Mouse (Mus musculus) retina, postnatal 1 day (tissue): Measurements from ENCODE around the gene Sept4.
A peak's percentile ranks its signal among the peaks of the same experiment; 100 is the strongest.

Source experiments
- DNase-seq: peaks from one replicate; pipeline ENCODE4 v3.0.0-alpha.2; 2012

Gene Sept4

GRCm38 (mm10) chr11:87568255-87568953 lies at the start of gene Sept4:
Gene Sept4, plus strand, starts transcription at chr11:87568903.
- no peak for DNase-seq

- DNase-seq = peak; percentile 66
Observed at GRCm38 (mm10) chr11:87519260-87519659, 49.4 kb upstream of the Sept4 start.

- DNase-seq = no peak
Observed at GRCm38 (mm10) chr11:87523466-87523865, 45.2 kb upstream of the Sept4 start.

GRCm38 (mm10) chr11:87523967-87524366 lies 44.7 kb upstream of the Sept4 start:
- DNase-seq = no peak

GRCm38 (mm10) chr11:87524780-87525179 lies 43.9 kb upstream of the Sept4 start:
- DNase-seq = peak; percentile 20

- no peak for DNase-seq
Observed at GRCm38 (mm10) chr11:87527364-87527763, 41.3 kb upstream of the Sept4 start.

GRCm38 (mm10) chr11:87527990-87528389 lies 40.7 kb upstream of the Sept4 start:
- no peak for DNase-seq

GRCm38 (mm10) chr11:87531695-87532094 lies 37.0 kb upstream of the Sept4 start:
- DNase-seq = peak; percentile 37

GRCm38 (mm10) chr11:87542285-87542684 lies 26.4 kb upstream of the Sept4 start:
- peak; percentile 41 for DNase-seq

GRCm38 (mm10) chr11:87542906-87543305 lies 25.8 kb upstream of the Sept4 start:
- no peak for DNase-seq

- DNase-seq = no peak
Observed at GRCm38 (mm10) chr11:87553342-87553741, 15.4 kb upstream of the Sept4 start.

GRCm38 (mm10) chr11:87554386-87554785 lies 14.3 kb upstream of the Sept4 start:
- peak; percentile 19 for DNase-seq

GRCm38 (mm10) chr11:87555106-87555703 lies 13.5 kb upstream of the Sept4 start:
- DNase-seq = peak; percentile 83

GRCm38 (mm10) chr11:87561208-87561607 lies 7.5 kb upstream of the Sept4 start:
- no peak for DNase-seq

GRCm38 (mm10) chr11:87566501-87566900 lies 2.2 kb upstream of the Sept4 start, which contains the start of gene Gm11492:
Gene Gm11492, plus strand, starts transcription at chr11:87566653.
- no peak for DNase-seq

GRCm38 (mm10) chr11:87570743-87571142 lies 2.0 kb downstream of the Sept4 start:
- DNase-seq = peak; percentile 25

GRCm38 (mm10) chr11:87571361-87571950 lies 2.8 kb downstream of the Sept4 start:
- DNase-seq = no peak

GRCm38 (mm10) chr11:87573751-87574150 lies 5.0 kb downstream of the Sept4 start:
- peak; percentile 41 for DNase-seq

GRCm38 (mm10) chr11:87574520-87575180 lies 5.9 kb downstream of the Sept4 start:
- peak; percentile 17 for DNase-seq

- DNase-seq = peak; percentile 69
Observed at GRCm38 (mm10) chr11:87577601-87578248, 9.0 kb downstream of the Sept4 start.

- peak; percentile 81 for DNase-seq
Observed at GRCm38 (mm10) chr11:87578249-87578962, 9.7 kb downstream of the Sept4 start.

GRCm38 (mm10) chr11:87578963-87579601 lies 10.4 kb downstream of the Sept4 start:
- peak; percentile 60 for DNase-seq
